Mouse (Mus musculus) heart, postnatal 0 days (tissue): ENCODE data around the gene Usb1.
A peak's percentile ranks its signal among the peaks of the same experiment; 100 is the strongest.

Experiments
- CTCF ChIP-seq: IDR thresholded peaks from 2 replicates; pipeline ENCODE4 v1.5.1; 2016; ENCODE audit warnings: antibody characterized with exemption, control low read depth, low read depth
- EP300 ChIP-seq: IDR thresholded peaks from 2 replicates; pipeline ENCODE4 v1.6.1; 2016; ENCODE audit warnings: antibody characterized with exemption, low read depth

GRCm38 (mm10) chr8:95352151-95352870 is 20.2 kb downstream of the Usb1 start, which contains the start of gene Mmp15:
- TF ChIP-seq CTCF (peak; percentile 5; the same call in 1 of the 2 replicates), EP300 (no peak)
